Mouse (Mus musculus) embryonic facial prominence, embryonic 12.5 days (tissue): Measurements from ENCODE around the gene Atg16l2. TPM values are rescaled to one million over a fixed set of nuclear protein-coding genes. Genes with fewer than 3 reads are reported as not detected.
A peak's percentile ranks its signal among the peaks of the same experiment; 100 is the strongest.

Experiments
- ATAC-seq: fragments of 200-750 bp; cut with Nextera tagmentation; 2 replicates; pipeline ENCODE4 v1.8.0; 2017; ENCODE audit not compliant: insufficient number of reproducible peaks, insufficient read depth, low FRiP score, low TSS enrichment
- H3K27ac ChIP-seq: fragments of 300-500 bp; sonication (generic); 2 replicates; pipeline ENCODE4 v1.5.1; 2016; ENCODE audit warnings: mild to moderate bottlenecking
- H3K27me3 ChIP-seq: fragments of 300-500 bp; sonication (generic); 2 replicates; pipeline ENCODE4 v1.6.1; 2016; ENCODE audit warnings: mild to moderate bottlenecking, moderate library complexity
- H3K36me3 ChIP-seq: fragments of 300-500 bp; sonication (generic); 2 replicates; pipeline ENCODE4 v1.6.1; 2016; ENCODE audit warnings: mild to moderate bottlenecking
- H3K4me1 ChIP-seq: fragments of 300-500 bp; sonication (generic); 2 replicates; pipeline ENCODE4 v1.6.1; 2016
- H3K4me2 ChIP-seq: fragments of 300-500 bp; sonication (generic); replicated peaks from 2 replicates; pipeline ENCODE4 v1.6.1; 2016; ENCODE audit warnings: mild to moderate bottlenecking, moderate library complexity
- H3K4me3 ChIP-seq: fragments of 300-500 bp; sonication (generic); 2 replicates; pipeline ENCODE4 v1.5.1; 2016; ENCODE audit warnings: mild to moderate bottlenecking
- H3K9ac ChIP-seq: fragments of 300-500 bp; sonication (generic); 2 replicates; pipeline ENCODE4 v1.6.1; 2016; ENCODE audit warnings: mild to moderate bottlenecking, moderate library complexity
- H3K9me3 ChIP-seq: fragments of 300-500 bp; sonication (generic); 2 replicates; pipeline ENCODE4 v1.6.1; 2016; ENCODE audit warnings: mild to moderate bottlenecking, moderate library complexity
- WGBS: fragments of 180-500 bp; shearing (Covaris S2); methylation state at CpG from one replicate; pipeline ENCODE4 v1.1.7; 2016; 5-methylcytosine and 5-hydroxymethylcytosine counted together
- polyA plus RNA-seq: library from polyadenylated mRNA; unstranded; fragments of >200 nt; fragmentation: Nextera tagmentation; extraction: Ambion mirVana; gene quantifications from 2 replicates; pipeline ENCODE4 v1.2.1, GENCODE M21; 2016

Gene Atg16l2
- polyA plus RNA-seq, result 16.9 and 18.1 TPM in 2 replicates

DNA sequence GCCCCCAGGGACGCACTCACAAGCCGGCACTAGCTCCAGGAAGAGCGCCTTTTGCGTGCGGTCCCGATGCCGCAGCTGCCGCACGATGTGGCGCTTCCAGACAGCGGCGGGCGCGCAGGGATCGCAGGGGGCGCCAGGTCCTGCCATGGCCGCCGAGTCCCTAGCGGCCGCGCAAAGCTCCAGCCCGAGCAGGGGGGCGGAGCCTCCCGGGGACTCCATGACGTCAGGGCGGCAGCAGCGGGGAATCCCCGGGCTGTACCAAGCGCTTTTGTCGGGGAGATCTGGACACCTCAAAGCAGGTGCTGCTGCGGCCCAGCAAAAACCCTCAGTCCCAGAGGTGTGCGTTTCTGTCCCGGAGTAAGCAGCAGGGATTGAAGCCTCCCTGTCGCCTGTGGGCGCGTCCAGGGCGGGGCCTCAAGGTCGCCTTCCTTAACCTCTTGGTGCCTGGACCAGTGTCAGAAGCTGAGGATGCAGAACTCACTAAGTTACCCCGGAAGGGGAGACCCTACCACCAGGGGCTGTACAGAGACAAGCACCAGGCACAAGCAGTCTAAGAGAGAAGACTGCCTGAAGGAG is at the start of gene Atg16l2:
Gene Atg16l2 (minus strand): TSS at position 371 of the 576 bp plus-strand sequence.
- Histone ChIP-seq H3K27ac (no peak within 1 kb of the TSS; the same call in 1 of the 2 replicates), H3K9me3 (no peaks in the 10 kb centered on the region), H3K4me2 (peak within 1 kb of the TSS; percentile 78), H3K4me3 (peak within 1 kb of the TSS; percentile 71), H3K27me3 (peaks cover 20% of the 10 kb centered on the region), H3K4me1 (peaks cover 14% of the 10 kb centered on the region), H3K36me3 (no peaks in the 10 kb centered on the region), H3K9ac (peak within 1 kb of the TSS; percentile 54)
- peak; percentile 94 for ATAC-seq
- under 1% methylated on average over 39 of the region's 39 CpGs for WGBS

DNA sequence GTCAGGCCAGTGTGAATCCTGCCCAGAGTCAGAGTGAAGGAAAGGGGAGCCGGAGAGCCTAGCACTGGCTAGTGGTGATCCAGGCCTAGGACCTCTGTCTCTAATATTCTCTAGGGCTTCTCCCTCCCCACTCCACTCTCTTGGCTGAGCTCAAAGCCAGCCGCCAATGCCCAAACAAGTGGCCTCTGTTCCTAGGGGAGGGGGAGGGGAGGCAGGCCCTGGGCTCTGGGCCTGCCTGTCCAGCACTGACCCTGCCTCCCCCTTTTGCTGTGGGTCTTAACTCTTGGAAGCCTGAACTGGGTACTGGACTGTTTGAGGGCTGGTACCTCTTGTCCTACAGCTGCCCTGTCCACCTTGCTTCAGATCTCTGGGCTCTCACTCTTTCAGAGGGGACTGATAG is 47.8 kb upstream of the Atg16l2 start:
- H3K9me3 ChIP-seq, result no peaks in the 10 kb centered on the region
- peaks cover 16% of the 10 kb centered on the region for H3K27me3 ChIP-seq
- H3K4me1 ChIP-seq, result 0 out of 2 replicates have a peak, but pooled peaks cover 5% of the 10 kb centered on the region
- no peak overlapping the region for H3K9ac ChIP-seq
- no peaks in the 10 kb centered on the region for H3K36me3 ChIP-seq
- ATAC-seq, result no peak
- H3K4me3 ChIP-seq, result no peak overlapping the region
- H3K4me2 ChIP-seq, result no peak overlapping the region
- WGBS, result 8% methylated on average over 2 of the region's 2 CpGs
- H3K27ac ChIP-seq, result no peak overlapping the region

DNA sequence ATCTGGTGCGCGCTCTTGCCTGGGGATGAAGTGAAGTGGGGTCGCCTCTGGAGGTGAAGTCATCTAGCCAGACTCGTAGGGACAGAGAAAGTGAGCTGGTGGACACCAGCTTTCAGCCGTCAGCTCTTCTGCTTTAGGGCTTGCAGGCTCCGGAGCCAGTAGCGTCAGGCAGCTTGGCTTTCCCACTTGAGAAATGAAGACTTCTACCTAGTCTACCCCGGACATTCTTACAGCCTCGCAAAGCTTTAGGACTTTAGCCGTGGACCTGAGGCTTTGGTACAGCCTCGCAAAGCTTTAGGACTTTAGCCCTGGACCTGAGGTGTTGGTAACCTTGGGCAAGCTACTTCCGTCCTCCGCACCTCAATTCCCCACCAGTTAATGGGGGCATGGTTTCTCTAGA is 46.3 kb upstream of the Atg16l2 start:
- H3K4me2 ChIP-seq, result peak overlapping the region; percentile 95
- H3K4me1 ChIP-seq, result 0 out of 2 replicates have a peak, but pooled peaks cover 5% of the 10 kb centered on the region
- no peak for ATAC-seq
- peak overlapping the region; percentile 50 for H3K9ac ChIP-seq
- no peaks in the 10 kb centered on the region for H3K36me3 ChIP-seq
- peaks cover 16% of the 10 kb centered on the region for H3K27me3 ChIP-seq
- peak overlapping the region; percentile 55 for H3K4me3 ChIP-seq
- WGBS, result 3% methylated on average over 13 of the region's 13 CpGs
- H3K27ac ChIP-seq, result no peak overlapping the region
- no peaks in the 10 kb centered on the region for H3K9me3 ChIP-seq

DNA sequence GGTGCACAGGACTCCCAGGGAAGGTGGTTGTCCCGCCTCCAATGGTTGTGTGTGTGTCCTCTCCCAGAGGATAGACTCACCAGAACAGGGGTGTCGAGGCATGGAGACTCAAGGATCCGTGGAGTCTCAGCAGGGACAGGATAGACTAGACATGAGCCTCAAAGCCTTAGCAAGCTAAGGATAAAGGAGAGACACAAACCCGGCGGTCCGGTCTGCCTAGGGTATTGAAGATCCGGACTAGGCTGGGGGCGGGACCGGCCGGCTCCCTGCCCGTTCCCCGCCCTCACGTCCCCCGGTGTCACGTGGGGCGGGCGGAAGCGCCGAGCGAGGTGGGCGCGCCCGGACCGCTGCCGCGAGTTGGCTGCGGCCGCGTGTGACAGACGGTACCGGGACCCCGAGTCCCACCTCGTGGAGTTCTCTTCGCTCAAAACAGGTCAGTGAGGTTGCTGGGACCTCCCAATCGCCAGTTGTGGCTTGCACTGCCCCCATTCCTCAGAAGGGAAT is 45.8 kb upstream of the Atg16l2 start, which contains the start of gene Arap1:
Gene Arap1 (plus strand): TSS at position 301 of the 504 bp plus-strand sequence.
- H3K36me3 ChIP-seq, result no peaks in the 10 kb centered on the region
- H3K27ac ChIP-seq, result no peak within 1 kb of the TSS
- H3K4me2 ChIP-seq, result peak within 1 kb of the TSS; percentile 95
- no peaks in the 10 kb centered on the region for H3K9me3 ChIP-seq
- H3K27me3 ChIP-seq, result peaks cover 16% of the 10 kb centered on the region
- peak; percentile 58 for ATAC-seq
- peak within 1 kb of the TSS; percentile 50 for H3K9ac ChIP-seq
- H3K4me3 ChIP-seq, result peak within 1 kb of the TSS; percentile 55
- under 1% methylated on average over 35 of the region's 35 CpGs for WGBS
- 0 out of 2 replicates have a peak, but pooled peaks cover 5% of the 10 kb centered on the region for H3K4me1 ChIP-seq

DNA sequence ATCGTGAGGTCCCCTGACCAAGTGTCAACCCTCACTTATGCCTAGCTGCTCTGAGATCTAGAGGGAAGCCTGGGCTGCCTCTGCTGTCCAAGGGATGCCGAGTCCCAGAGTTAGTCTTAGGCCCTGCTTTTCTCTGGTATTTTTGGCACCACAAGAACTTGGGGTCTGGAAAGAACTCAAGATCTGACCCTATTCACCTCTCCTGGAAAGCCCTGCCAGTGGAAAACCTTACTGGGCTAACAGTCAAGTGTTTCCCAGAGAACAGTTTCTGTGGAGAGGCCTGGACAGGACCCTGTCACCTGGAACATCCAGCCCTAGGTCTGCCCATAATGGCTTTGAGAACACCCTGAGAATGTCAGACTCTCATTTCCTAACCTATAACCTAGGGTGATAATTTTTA is 44.9 kb upstream of the Atg16l2 start:
- no peaks in the 10 kb centered on the region for H3K9me3 ChIP-seq
- WGBS, result 54% methylated on average over 2 of the region's 2 CpGs
- no peak for ATAC-seq
- 0 out of 2 replicates have a peak, but pooled peaks cover 5% of the 10 kb centered on the region for H3K4me1 ChIP-seq
- no peak overlapping the region for H3K4me3 ChIP-seq
- H3K36me3 ChIP-seq, result no peaks in the 10 kb centered on the region
- H3K27ac ChIP-seq, result no peak overlapping the region
- H3K4me2 ChIP-seq, result no peak overlapping the region
- no peak overlapping the region for H3K9ac ChIP-seq
- peaks cover 16% of the 10 kb centered on the region for H3K27me3 ChIP-seq

DNA sequence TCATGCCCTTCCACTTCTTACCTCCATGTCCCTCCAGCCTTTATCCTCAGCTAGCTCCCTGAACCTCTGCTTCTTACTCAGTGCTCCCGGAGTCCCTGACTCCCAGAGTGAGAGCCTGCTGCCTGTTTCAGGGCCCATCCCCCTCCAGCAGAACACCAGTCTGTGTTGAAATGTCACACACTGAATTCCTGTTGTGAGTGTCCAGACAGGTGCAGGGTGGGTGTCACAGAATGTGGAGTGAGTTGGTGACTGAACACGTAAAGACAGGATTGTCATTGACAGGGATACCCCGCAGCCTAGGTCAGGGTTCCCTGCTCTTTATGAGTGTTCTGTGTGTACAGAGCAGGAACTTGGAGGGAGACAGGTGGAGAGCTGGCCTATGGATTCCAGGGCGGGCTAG is 42.8 kb upstream of the Atg16l2 start:
- no peak for ATAC-seq
- H3K4me1 ChIP-seq, result 0 out of 2 replicates have a peak, but pooled peaks cover 5% of the 10 kb centered on the region
- H3K4me3 ChIP-seq, result no peak overlapping the region

DNA sequence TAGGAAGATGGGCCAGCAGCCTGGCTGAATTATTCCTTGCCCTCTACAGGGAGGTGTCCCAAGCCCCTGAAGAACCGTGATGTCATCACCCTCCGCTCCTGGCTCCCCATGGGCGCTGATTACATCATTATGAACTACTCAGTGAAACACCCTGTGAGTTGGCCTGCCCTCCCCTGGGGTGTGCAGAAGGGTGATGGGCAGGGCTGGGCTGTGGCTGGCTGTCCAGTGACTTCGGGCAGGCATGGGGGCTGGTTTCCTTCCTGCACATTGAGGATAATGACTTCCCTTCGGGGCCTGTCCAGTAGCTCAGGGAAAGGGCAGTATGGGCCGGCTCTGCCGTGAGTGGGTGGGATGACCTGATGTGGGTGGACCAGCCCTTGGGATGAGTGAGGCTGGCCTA is 41.1 kb upstream of the Atg16l2 start:
- Histone ChIP-seq H3K27ac (no peak overlapping the region), H3K9ac (no peak overlapping the region), H3K36me3 (no peaks in the 10 kb centered on the region), H3K4me3 (no peak overlapping the region), H3K27me3 (no peaks in the 10 kb centered on the region), H3K4me2 (no peak overlapping the region), H3K4me1 (0 out of 2 replicates have a peak, but pooled peaks cover 5% of the 10 kb centered on the region), H3K9me3 (no peaks in the 10 kb centered on the region)
- no peak for ATAC-seq
- WGBS, result 64% methylated on average over 7 of the region's 7 CpGs

More for the DNA sequence above, 42.8 kb upstream of the Atg16l2 start:
- Histone ChIP-seq H3K36me3 (no peaks in the 10 kb centered on the region), H3K4me2 (no peak overlapping the region), H3K9me3 (no peaks in the 10 kb centered on the region), H3K27ac (no peak overlapping the region), H3K9ac (no peak overlapping the region), H3K27me3 (peaks cover 15% of the 10 kb centered on the region)
- WGBS, result 63% methylated on average over 4 of the region's 4 CpGs

DNA sequence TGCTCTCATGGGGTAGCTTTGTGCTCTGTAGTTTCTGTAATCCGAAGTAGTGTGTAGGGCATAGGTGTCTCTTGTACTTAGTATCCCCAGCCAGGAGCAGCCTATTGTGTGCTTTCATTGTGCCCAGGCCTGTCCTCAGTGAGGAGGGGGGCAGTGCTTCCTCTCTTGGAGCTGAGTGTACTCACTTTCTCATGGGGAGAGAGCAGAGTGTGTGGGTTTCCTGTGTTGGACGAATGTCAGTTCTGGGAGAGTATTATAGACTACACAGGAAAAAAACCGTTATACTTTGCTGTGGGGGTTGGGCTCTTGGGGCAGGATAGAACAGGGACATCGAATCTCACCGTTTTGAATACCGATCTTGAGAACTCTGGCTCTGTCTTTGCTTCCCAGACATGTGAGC is 39.4 kb upstream of the Atg16l2 start:
- H3K4me2 ChIP-seq, result no peak overlapping the region
- H3K27ac ChIP-seq, result no peak overlapping the region
- no peak overlapping the region for H3K9ac ChIP-seq
- no peak overlapping the region for H3K4me3 ChIP-seq
- no peak for ATAC-seq
- no peaks in the 10 kb centered on the region for H3K9me3 ChIP-seq
- 0 out of 2 replicates have a peak, but pooled peaks cover 5% of the 10 kb centered on the region for H3K4me1 ChIP-seq
- no peaks in the 10 kb centered on the region for H3K27me3 ChIP-seq
- no peaks in the 10 kb centered on the region for H3K36me3 ChIP-seq
- 52% methylated on average over 6 of the region's 6 CpGs for WGBS

DNA sequence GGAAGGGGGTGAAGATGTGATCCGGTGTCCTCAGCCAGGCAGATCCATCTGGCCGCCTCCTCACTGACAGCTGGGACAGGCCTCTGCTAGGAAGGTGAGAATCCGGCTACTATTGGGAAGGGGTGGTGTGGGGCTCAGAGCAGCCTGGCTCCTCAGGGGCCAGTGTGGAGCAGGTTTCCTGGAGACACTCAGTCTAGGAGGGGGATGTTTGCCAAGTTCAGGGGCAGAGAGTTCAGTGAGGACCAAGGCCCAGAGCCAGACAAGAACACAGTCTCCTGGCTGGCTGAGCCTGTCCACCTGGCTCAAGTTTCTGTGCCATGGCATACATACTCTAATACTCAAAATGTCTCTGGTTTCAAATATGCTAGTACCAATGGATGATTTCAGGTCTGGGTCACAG is 35.4 kb upstream of the Atg16l2 start:
- no peak for ATAC-seq
- no peak overlapping the region for H3K4me2 ChIP-seq
- no peak overlapping the region for H3K4me3 ChIP-seq
- H3K4me1 ChIP-seq, result no peaks in the 10 kb centered on the region
- no peak overlapping the region for H3K27ac ChIP-seq
- WGBS, result 77% methylated on average over 3 of the region's 3 CpGs
- no peaks in the 10 kb centered on the region for H3K27me3 ChIP-seq
- no peaks in the 10 kb centered on the region for H3K9me3 ChIP-seq
- H3K9ac ChIP-seq, result no peak overlapping the region
- no peaks in the 10 kb centered on the region for H3K36me3 ChIP-seq

DNA sequence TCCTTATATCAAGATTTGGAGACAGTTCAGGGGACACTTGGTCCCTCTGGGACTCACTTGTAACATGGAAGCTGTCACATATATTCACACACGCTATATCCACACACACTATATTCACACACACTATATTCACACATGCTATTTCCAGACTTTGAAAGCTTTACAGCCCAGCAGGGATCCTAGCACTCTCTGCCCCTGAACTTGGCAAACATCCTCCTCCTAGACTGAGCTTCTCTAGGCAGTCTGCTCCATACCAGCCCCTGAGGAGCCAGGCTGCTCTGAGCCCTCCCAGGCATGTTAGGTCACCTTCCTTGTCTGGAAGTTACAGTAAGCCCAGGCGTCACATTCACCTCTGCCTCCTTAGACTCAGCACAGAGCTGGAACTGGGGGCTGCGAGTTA is 34.6 kb upstream of the Atg16l2 start:
- Histone ChIP-seq H3K27ac (no peak overlapping the region), H3K36me3 (no peaks in the 10 kb centered on the region), H3K4me2 (no peak overlapping the region), H3K4me1 (no peaks in the 10 kb centered on the region), H3K27me3 (no peaks in the 10 kb centered on the region), H3K9ac (no peak overlapping the region), H3K9me3 (no peaks in the 10 kb centered on the region), H3K4me3 (no peak overlapping the region)
- 74% methylated on average over 3 of the region's 3 CpGs for WGBS
- no peak for ATAC-seq

DNA sequence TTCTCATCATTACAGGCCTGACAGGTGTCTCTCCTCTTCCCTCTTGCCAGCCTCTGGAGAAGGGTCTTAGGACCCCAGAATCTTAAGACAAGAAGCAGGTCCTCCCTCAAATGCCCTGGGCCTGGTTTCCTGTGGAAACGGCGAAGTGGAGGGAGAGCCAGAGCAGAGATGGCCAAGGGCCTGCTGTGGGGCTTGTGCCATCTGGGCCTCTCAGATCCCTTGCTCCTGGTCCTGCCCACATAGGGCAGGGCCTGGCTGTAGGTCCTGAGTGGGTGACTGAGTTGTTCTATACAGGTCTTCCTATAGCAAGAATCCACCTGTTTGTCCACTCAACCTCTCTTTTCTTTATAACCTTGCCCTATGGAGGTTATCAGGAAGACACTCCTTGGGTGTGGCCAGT is 33.2 kb upstream of the Atg16l2 start:
- Histone ChIP-seq H3K4me3 (no peak overlapping the region), H3K36me3 (no peaks in the 10 kb centered on the region), H3K9me3 (no peaks in the 10 kb centered on the region), H3K9ac (no peak overlapping the region), H3K4me2 (no peak overlapping the region), H3K27ac (no peak overlapping the region), H3K4me1 (0 out of 2 replicates have a peak, but pooled peaks cover 4% of the 10 kb centered on the region), H3K27me3 (no peaks in the 10 kb centered on the region)
- no peak for ATAC-seq
- WGBS, result 90% methylated on average over 2 of the region's 2 CpGs
